Mouse (Mus musculus) stomach, embryonic 16.5 days (tissue): ENCODE measurements around the gene Mbnl2. TPM values are rescaled to one million over a fixed set of nuclear protein-coding genes. Genes with fewer than 3 reads are reported as not detected.

ENCODE experiments used
- ATAC-seq: fragments of 200-750 bp; cut with Nextera tagmentation; 2 replicates; pipeline ENCODE4 v1.8.0; 2017; ENCODE audit warnings: moderate number of reproducible peaks, moderate TSS enrichment; ENCODE audit not compliant: insufficient read depth, low FRiP score
- H3K27ac ChIP-seq: fragments of 300-500 bp; sonication (generic); 2 replicates; pipeline ENCODE4 v1.5.1; 2014; ENCODE audit warnings: low read length
- H3K27me3 ChIP-seq: fragments of 300-500 bp; sonication (generic); 2 replicates; pipeline ENCODE4 v1.6.1; 2014; ENCODE audit warnings: low read length, control low read depth, mixed read lengths; ENCODE audit not compliant: control insufficient read depth, insufficient read depth
- H3K36me3 ChIP-seq: fragments of 300-500 bp; sonication (generic); 2 replicates; pipeline ENCODE4 v1.6.1; 2014; ENCODE audit warnings: low read length; ENCODE audit not compliant: control insufficient read depth, insufficient read depth
- H3K4me1 ChIP-seq: fragments of 300-500 bp; sonication (generic); 2 replicates; pipeline ENCODE4 v1.6.1; 2014; ENCODE audit warnings: low read length, control low read depth, mixed read lengths; ENCODE audit not compliant: control insufficient read depth, insufficient read depth
- H3K4me2 ChIP-seq: fragments of 300-500 bp; sonication (generic); 2 replicates; pipeline ENCODE4 v1.6.1; 2014; ENCODE audit warnings: low read depth, low read length, mixed read lengths
- H3K4me3 ChIP-seq: fragments of 300-500 bp; sonication (generic); replicated peaks from 2 replicates; pipeline ENCODE4 v1.5.1; 2014; ENCODE audit warnings: mild to moderate bottlenecking, low read length
- H3K9ac ChIP-seq: fragments of 300-500 bp; sonication (generic); 2 replicates; pipeline ENCODE4 v1.6.1; 2014; ENCODE audit warnings: low read length
- H3K9me3 ChIP-seq: fragments of 300-500 bp; sonication (generic); replicated peaks from 2 replicates; pipeline ENCODE4 v1.6.1; 2016; ENCODE audit warnings: low read length, control low read depth; ENCODE audit not compliant: control insufficient read depth
- whole genome bisulfite sequencing: fragments of 180-500 bp; shearing (Covaris S2); extraction: QIAGEN DNeasy Blood & Tissue Kit; methylation state at CpG from one replicate; pipeline ENCODE4 v1.1.7; 2014; 5-methylcytosine and 5-hydroxymethylcytosine counted together
- polyA plus RNA-seq: library from polyadenylated mRNA; unstranded; fragments of >200 nt; fragmentation: Nextera tagmentation; extraction: Ambion mirVana; gene quantifications from 2 replicates; pipeline ENCODE4 v1.2.1, GENCODE M21; 2015

Gene Mbnl2
- 131 and 136 TPM in 2 replicates for polyA plus RNA-seq

- Histone ChIP-seq H3K4me2 (peak within 1 kb of the TSS; percentile 99), H3K9me3 (no peaks in the 10 kb centered on the region), H3K9ac (peak within 1 kb of the TSS; percentile 89), H3K4me3 (peak within 1 kb of the TSS; percentile 83), H3K36me3 (no peaks in the 10 kb centered on the region), H3K27me3 (no peaks in the 10 kb centered on the region), H3K4me1 (peaks cover 37% of the 10 kb centered on the region), H3K27ac (peak within 1 kb of the TSS; percentile 98)
- WGBS: under 1% methylated on average over 35 of the region's 35 CpGs
- peak; percentile 96 for ATAC-seq
These were observed at the start of gene Mbnl2 for GRCm38 (mm10) chr14:120275246-120276238. Mbnl2 (plus strand) TSS chr14:120275669.

- 37% methylated on average over 7 of the region's 7 CpGs for WGBS
- H3K4me3 ChIP-seq: no peak overlapping the region
- no peak overlapping the region for H3K4me2 ChIP-seq
- ATAC-seq: no peak
- H3K4me1 ChIP-seq: peaks cover 6% of the 10 kb centered on the region; the same call in 1 of the 2 replicates
- H3K27ac ChIP-seq: no peak overlapping the region
- H3K27me3 ChIP-seq: no peaks in the 10 kb centered on the region
- H3K9ac ChIP-seq: no peak overlapping the region
- no peaks in the 10 kb centered on the region for H3K36me3 ChIP-seq
- H3K9me3 ChIP-seq: 0 out of 2 replicates have a peak, but pooled peaks cover 3% of the 10 kb centered on the region
These were observed 43.4 kb upstream of the Mbnl2 start for GRCm38 (mm10) chr14:120232076-120232496.

DNA sequence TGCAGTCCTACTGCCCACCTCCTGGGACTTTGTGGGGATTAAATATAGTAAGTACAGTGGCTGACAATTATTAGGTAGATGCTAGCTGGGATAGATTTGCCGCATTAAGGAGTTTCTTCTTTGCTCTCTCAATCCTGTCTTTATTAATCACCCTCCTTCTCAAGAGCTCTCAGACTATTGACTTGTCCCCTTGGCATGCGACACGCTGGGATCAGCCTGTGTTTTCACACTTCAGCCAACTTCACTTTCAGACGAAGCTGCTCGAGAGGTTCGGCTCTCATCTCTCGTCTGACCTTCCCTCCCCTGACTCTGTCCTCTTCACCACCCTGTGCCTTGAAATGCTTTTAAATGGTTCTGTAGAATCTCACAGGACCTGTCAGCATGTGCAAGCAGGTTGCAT, 39.9 kb upstream of the Mbnl2 start:
- WGBS: 65% methylated on average over 7 of the region's 7 CpGs
- Histone ChIP-seq H3K4me2 (no peak overlapping the region), H3K9ac (no peak overlapping the region), H3K4me3 (no peak overlapping the region), H3K27me3 (no peaks in the 10 kb centered on the region), H3K36me3 (no peaks in the 10 kb centered on the region), H3K27ac (no peak overlapping the region), H3K9me3 (no peaks in the 10 kb centered on the region), H3K4me1 (peaks cover 6% of the 10 kb centered on the region; the same call in 1 of the 2 replicates)
- ATAC-seq: no peak

DNA sequence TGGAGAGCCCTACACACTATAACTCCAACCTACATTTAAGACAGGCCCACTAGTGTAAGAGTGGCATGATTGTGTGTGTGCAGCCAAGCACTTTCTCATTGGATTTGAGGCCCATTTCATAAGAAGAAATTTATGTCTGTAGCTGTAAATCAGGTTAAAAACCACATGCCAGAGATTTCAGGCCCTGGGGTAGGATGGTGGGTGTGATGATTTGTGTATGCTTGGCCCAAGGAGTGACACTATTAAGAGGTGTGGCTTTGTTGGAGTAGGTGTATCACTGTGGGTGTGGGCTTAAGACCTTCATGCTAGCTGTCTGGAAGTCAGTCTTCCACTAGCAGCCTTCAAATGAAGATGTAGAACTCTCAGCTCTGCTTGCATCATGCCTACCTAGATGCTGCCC, 37.0 kb upstream of the Mbnl2 start:
- no peak for ATAC-seq
- H3K4me2 ChIP-seq: no peak overlapping the region
- H3K27me3 ChIP-seq: no peaks in the 10 kb centered on the region
- no peak overlapping the region for H3K9ac ChIP-seq
- H3K36me3 ChIP-seq: no peaks in the 10 kb centered on the region
- no peak overlapping the region for H3K27ac ChIP-seq
- no peaks in the 10 kb centered on the region for H3K9me3 ChIP-seq
- peaks cover 8% of the 10 kb centered on the region; the same call in 1 of the 2 replicates for H3K4me1 ChIP-seq
- H3K4me3 ChIP-seq: no peak overlapping the region

DNA sequence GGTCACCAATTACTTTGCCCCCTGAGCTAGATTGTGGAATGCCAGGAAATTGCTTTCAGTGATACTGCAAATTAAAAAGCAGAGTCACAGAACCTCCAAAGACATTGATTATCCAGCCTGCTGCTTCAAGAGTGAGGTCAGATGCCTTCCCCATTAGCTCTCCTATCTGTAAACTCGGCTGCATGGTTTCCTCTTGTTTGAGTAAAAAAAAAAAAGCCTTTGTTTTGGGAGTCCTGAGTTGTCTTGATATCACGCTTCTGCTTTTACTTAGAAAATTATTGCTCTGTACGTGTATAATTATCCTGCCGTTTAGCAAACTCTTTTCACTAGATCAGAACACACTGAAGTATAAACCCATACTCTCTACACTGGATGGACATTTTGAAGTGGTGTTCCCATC, 35.3 kb upstream of the Mbnl2 start:
- Histone ChIP-seq H3K4me2 (no peak overlapping the region), H3K4me3 (no peak overlapping the region), H3K4me1 (peaks cover 8% of the 10 kb centered on the region; the same call in 1 of the 2 replicates), H3K27ac (no peak overlapping the region), H3K27me3 (no peaks in the 10 kb centered on the region), H3K9ac (no peak overlapping the region), H3K36me3 (no peaks in the 10 kb centered on the region), H3K9me3 (no peaks in the 10 kb centered on the region)
- WGBS: 41% methylated on average over 4 of the region's 4 CpGs
- no peak for ATAC-seq

DNA sequence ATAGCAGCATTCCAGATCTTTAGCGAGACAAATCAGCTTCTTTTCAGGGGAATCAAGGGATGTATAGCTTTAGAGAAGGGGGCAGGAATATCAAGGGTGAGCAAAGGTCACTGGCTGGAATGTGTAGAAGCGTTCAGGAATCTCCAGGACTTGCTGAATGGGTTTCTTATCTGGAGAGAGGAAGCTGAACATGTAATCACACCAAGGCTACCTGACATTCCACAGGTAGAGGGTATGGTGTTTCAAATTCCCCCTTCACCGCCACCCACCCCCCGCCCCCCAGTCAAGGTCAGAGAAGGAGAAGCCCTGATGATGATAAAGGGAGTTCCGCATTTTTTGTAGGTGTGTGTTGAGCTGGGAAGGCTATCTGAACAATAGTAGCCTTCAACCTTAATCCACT, 32.8 kb upstream of the Mbnl2 start:
- 0 out of 2 replicates have a peak, but pooled peaks have one; percentile 25 for ATAC-seq
- Histone ChIP-seq H3K27me3 (no peaks in the 10 kb centered on the region), H3K36me3 (no peaks in the 10 kb centered on the region), H3K9me3 (no peaks in the 10 kb centered on the region), H3K4me2 (no peak overlapping the region), H3K27ac (no peak overlapping the region), H3K9ac (no peak overlapping the region), H3K4me1 (peaks cover 8% of the 10 kb centered on the region; the same call in 1 of the 2 replicates), H3K4me3 (no peak overlapping the region)
- WGBS: 48% methylated on average over 5 of the region's 5 CpGs

DNA sequence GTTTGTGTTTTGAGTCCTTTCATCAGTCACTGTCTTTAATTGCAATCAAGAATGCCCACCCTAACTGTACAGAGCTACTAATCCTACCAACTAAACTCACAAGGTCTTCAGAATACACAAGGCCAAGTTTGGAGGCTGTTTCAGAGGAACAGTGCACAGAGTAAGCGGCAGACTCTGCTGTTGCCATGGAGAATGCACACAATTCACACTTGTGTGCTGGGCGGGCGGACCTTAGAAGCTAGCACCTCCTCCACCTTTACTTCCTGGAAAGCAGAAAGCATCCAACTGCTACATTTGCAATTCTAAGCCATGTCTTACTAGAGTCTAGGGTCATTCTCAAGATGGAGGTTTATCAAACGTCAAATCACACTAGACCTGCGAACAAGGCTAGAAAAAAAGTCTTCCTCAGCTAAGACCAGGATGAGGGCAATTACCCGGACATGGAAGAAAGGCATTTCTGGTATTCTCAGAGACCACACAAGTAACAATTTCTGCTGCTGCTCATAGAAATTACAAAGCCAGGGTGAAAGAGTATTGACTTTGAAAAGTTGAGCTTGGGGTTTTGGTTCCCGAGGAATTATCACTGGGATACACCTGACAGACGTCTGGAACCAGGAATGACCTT, 30.3 kb upstream of the Mbnl2 start:
- H3K4me2 ChIP-seq: no peak overlapping the region
- ATAC-seq: no peak
- no peak overlapping the region for H3K9ac ChIP-seq
- no peaks in the 10 kb centered on the region for H3K27me3 ChIP-seq
- H3K4me3 ChIP-seq: no peak overlapping the region
- H3K36me3 ChIP-seq: no peaks in the 10 kb centered on the region
- H3K9me3 ChIP-seq: no peaks in the 10 kb centered on the region
- H3K4me1 ChIP-seq: peaks cover 8% of the 10 kb centered on the region; the same call in 1 of the 2 replicates
- WGBS: 64% methylated on average over 8 of the region's 8 CpGs
- H3K27ac ChIP-seq: no peak overlapping the region

- no peak overlapping the region for H3K4me2 ChIP-seq
- ATAC-seq: no peak
- peaks cover 10% of the 10 kb centered on the region for H3K4me1 ChIP-seq
- no peaks in the 10 kb centered on the region for H3K36me3 ChIP-seq
- 83% methylated on average over 7 of the region's 7 CpGs for WGBS
- no peak overlapping the region for H3K4me3 ChIP-seq
- no peaks in the 10 kb centered on the region for H3K9me3 ChIP-seq
- H3K9ac ChIP-seq: no peak overlapping the region
- H3K27ac ChIP-seq: no peak overlapping the region
- H3K27me3 ChIP-seq: no peaks in the 10 kb centered on the region
These were observed 22.1 kb upstream of the Mbnl2 start for GRCm38 (mm10) chr14:120253331-120253730.

GRCm38 (mm10) chr14:120256146-120256545, 19.3 kb upstream of the Mbnl2 start:
- Histone ChIP-seq H3K4me3 (no peak overlapping the region), H3K27ac (peak overlapping the region; percentile 83), H3K36me3 (no peaks in the 10 kb centered on the region), H3K9me3 (no peaks in the 10 kb centered on the region), H3K4me1 (peaks cover 10% of the 10 kb centered on the region), H3K9ac (no peak overlapping the region), H3K27me3 (no peaks in the 10 kb centered on the region), H3K4me2 (no peak overlapping the region)
- no peak for ATAC-seq
- 69% methylated on average over 2 of the region's 2 CpGs for WGBS
